Mouse (Mus musculus) MEL (cell line): ENCODE data around the gene Bag6. TPM values are rescaled to one million over a fixed set of nuclear protein-coding genes. Genes with fewer than 3 reads are reported as not detected.

Experiments used
- DNase-seq: peaks from one replicate; pipeline ENCODE4 v3.0.0; 2011; ENCODE audit warnings: low read depth, low spot score
- H3K27ac ChIP-seq: 2 replicates; pipeline ENCODE4 v1.5.1; 2012; ENCODE audit warnings: low read depth, mild to moderate bottlenecking, control low read depth, low read length, moderate library complexity; ENCODE audit not compliant: control insufficient read depth
- H3K27me3 ChIP-seq, 2 experiments: fragments of 150-350 bp in 1 of 2; sonication (generic) in 1 of 2; 2 replicates each; pipeline ENCODE4 v1.6.1; 2012; ENCODE audit warnings: low read length in 2 of 2, mild to moderate bottlenecking in 2 of 2, improper control_type of control experiment in 1 of 2, moderate library complexity in 1 of 2; ENCODE audit not compliant: insufficient read depth in 2 of 2, control insufficient read depth in 1 of 2
- H3K36me3 ChIP-seq, 2 experiments: 2 replicates each; pipeline ENCODE4 v1.6.1; 2012 to 2014; ENCODE audit warnings: low read length in 2 of 2, improper control_type of control experiment in 1 of 2, inconsistent platforms in 1 of 2, mild to moderate bottlenecking in 1 of 2; ENCODE audit not compliant: insufficient read depth in 2 of 2, control insufficient read depth in 1 of 2
- H3K4me1 ChIP-seq, 2 experiments: fragments of 150-350 bp in 1 of 2; sonication (generic) in 1 of 2; 2 replicates each; pipeline ENCODE4 v1.6.1; 2012; ENCODE audit warnings: low read length in 2 of 2, improper control_type of control experiment in 1 of 2, mild to moderate bottlenecking in 1 of 2; ENCODE audit not compliant: insufficient read depth in 2 of 2, control insufficient read depth in 1 of 2
- H3K4me3 ChIP-seq, 2 experiments: fragments of 150-350 bp in 1 of 2; sonication (generic) in 1 of 2; 2 replicates each; pipeline ENCODE4 v1.5.1; 2012; ENCODE audit warnings: low read depth in 2 of 2, low read length in 2 of 2, mild to moderate bottlenecking in 2 of 2, moderate library complexity in 2 of 2, control low read depth in 1 of 2, improper control_type of control experiment in 1 of 2; ENCODE audit not compliant: control insufficient read depth in 1 of 2, insufficient read depth in 1 of 2
- H3K79me2 ChIP-seq: 2 replicates; pipeline ENCODE4 v1.6.1; 2012; ENCODE audit warnings: mild to moderate bottlenecking, low read length, moderate library complexity; ENCODE audit not compliant: control insufficient read depth, poor library complexity, insufficient read depth
- H3K9ac ChIP-seq: 2 replicates; pipeline ENCODE4 v1.6.1; 2012; ENCODE audit warnings: low read depth, mild to moderate bottlenecking, control low read depth, low read length, moderate library complexity; ENCODE audit not compliant: control insufficient read depth, poor library complexity, severe bottlenecking
- H3K9me3 ChIP-seq: fragments of 150-350 bp; sonication (generic); replicated peaks from 2 replicates; pipeline ENCODE4 v1.6.1; 2012; ENCODE audit warnings: mild to moderate bottlenecking, low read length, improper control_type of control experiment, moderate library complexity; ENCODE audit not compliant: insufficient read depth
- BHLHE40 ChIP-seq: IDR thresholded peaks from 2 replicates; pipeline ENCODE4 v1.6.1; 2012; ENCODE audit warnings: low read depth, mild to moderate bottlenecking, inconsistent platforms, low read length, improper control_type of control experiment, borderline replicate concordance
- CHD1 ChIP-seq: IDR thresholded peaks from 2 replicates; pipeline ENCODE4 v1.6.1; 2012; ENCODE audit warnings: low read depth, mild to moderate bottlenecking, inconsistent platforms, low read length, improper control_type of control experiment
- CHD2 ChIP-seq: IDR thresholded peaks from 2 replicates; pipeline ENCODE4 v1.6.1; 2011; ENCODE audit warnings: low read length, improper control_type of control experiment
- CTCF ChIP-seq, 3 experiments: IDR thresholded peaks in 2 of 3; conservative IDR thresholded peaks in 1 of 3; 2 replicates each; pipeline ENCODE4 v1.5.1; 2011 to 2012; ENCODE audit warnings: low read length in 3 of 3, low read depth in 2 of 3, mild to moderate bottlenecking in 2 of 3, improper control_type of control experiment in 1 of 3, inconsistent platforms in 1 of 3, mixed read lengths in 1 of 3, moderate library complexity in 1 of 3; ENCODE audit not compliant: control insufficient read depth in 1 of 3, insufficient read depth in 1 of 3, poor library complexity in 1 of 3, severe bottlenecking in 1 of 3
- E2F4 ChIP-seq: IDR thresholded peaks from 2 replicates; pipeline ENCODE4 v1.6.1; 2011; ENCODE audit warnings: low read depth, low read length, improper control_type of control experiment, borderline replicate concordance
- ELF1 ChIP-seq: IDR thresholded peaks from 2 replicates; pipeline ENCODE4 v1.6.1; 2014; ENCODE audit warnings: low read depth, mild to moderate bottlenecking, inconsistent platforms, low read length, improper control_type of control experiment, moderate library complexity
- EP300 ChIP-seq, 2 experiments: IDR thresholded peaks; 2 replicates each; pipeline ENCODE4 v1.6.1; 2011; ENCODE audit warnings: improper control_type of control experiment in 2 of 2, low read length in 2 of 2, low read depth in 1 of 2, mild to moderate bottlenecking in 1 of 2
- ETS1 ChIP-seq: IDR thresholded peaks from 2 replicates; pipeline ENCODE4 v1.6.1; 2012; ENCODE audit warnings: low read depth, mild to moderate bottlenecking, inconsistent platforms, low read length, improper control_type of control experiment, moderate library complexity
- GABPA ChIP-seq: IDR thresholded peaks from 2 replicates; pipeline ENCODE4 v1.6.1; 2012; ENCODE audit warnings: low read depth, mild to moderate bottlenecking, inconsistent platforms, low read length, improper control_type of control experiment, moderate library complexity
- GATA1 ChIP-seq: IDR thresholded peaks from 2 replicates; pipeline ENCODE4 v1.6.1; 2011; ENCODE audit warnings: low read depth, low read length, improper control_type of control experiment
- HCFC1 ChIP-seq: IDR thresholded peaks from 2 replicates; pipeline ENCODE4 v1.6.1; 2012; ENCODE audit warnings: low read depth, mild to moderate bottlenecking, inconsistent platforms, low read length, improper control_type of control experiment, moderate library complexity
- JUND ChIP-seq: IDR thresholded peaks from 2 replicates; pipeline ENCODE4 v1.6.1; 2011; ENCODE audit warnings: low read depth, mild to moderate bottlenecking, improper control_type of control experiment, low read length
- KAT2A ChIP-seq: conservative IDR thresholded peaks from 2 replicates; pipeline ENCODE4 v1.6.1; 2012; ENCODE audit warnings: low read depth, low read length, improper control_type of control experiment, inconsistent platforms
- MAFK ChIP-seq: IDR thresholded peaks from 2 replicates; pipeline ENCODE4 v1.6.1; 2011; ENCODE audit warnings: low read depth, mild to moderate bottlenecking, low read length, improper control_type of control experiment, borderline replicate concordance
- MAX ChIP-seq: IDR thresholded peaks from 2 replicates; pipeline ENCODE4 v1.6.1; 2011; ENCODE audit warnings: low read length, improper control_type of control experiment
- MAZ ChIP-seq: IDR thresholded peaks from 2 replicates; pipeline ENCODE4 v1.6.1; 2012; ENCODE audit warnings: low read depth, mild to moderate bottlenecking, inconsistent platforms, low read length, improper control_type of control experiment
- MEF2A ChIP-seq: IDR thresholded peaks from 2 replicates; pipeline ENCODE4 v1.6.1; 2014; ENCODE audit warnings: low read depth, mild to moderate bottlenecking, inconsistent platforms, low read length, improper control_type of control experiment; ENCODE audit not compliant: poor library complexity, insufficient replicate concordance, severe bottlenecking; ENCODE audit errors: extremely low read depth
- MXI1 ChIP-seq: IDR thresholded peaks from 2 replicates; pipeline ENCODE4 v1.6.1; 2011; ENCODE audit warnings: mild to moderate bottlenecking, low read depth, low read length, improper control_type of control experiment
- MYB ChIP-seq: IDR thresholded peaks from 2 replicates; pipeline ENCODE4 v1.6.1; 2011; ENCODE audit warnings: mild to moderate bottlenecking, low read depth, low read length, improper control_type of control experiment
- MYC ChIP-seq: IDR thresholded peaks from 2 replicates; pipeline ENCODE4 v1.6.1; 2011; ENCODE audit warnings: low read depth, mild to moderate bottlenecking, low read length, improper control_type of control experiment, moderate library complexity
- NELFE ChIP-seq: IDR thresholded peaks from 2 replicates; pipeline ENCODE4 v1.6.1; 2011; ENCODE audit warnings: low read depth, low read length, improper control_type of control experiment
- NRF1 ChIP-seq: IDR thresholded peaks from 2 replicates; pipeline ENCODE4 v1.6.1; 2014; ENCODE audit warnings: low read depth, mild to moderate bottlenecking, inconsistent platforms, low read length, improper control_type of control experiment, moderate library complexity; ENCODE audit not compliant: poor library complexity, insufficient read depth, severe bottlenecking
- POLR2AphosphoS2 ChIP-seq: IDR thresholded peaks from 2 replicates; pipeline ENCODE4 v1.6.1; 2011; ENCODE audit warnings: low read length, improper control_type of control experiment
- POLR2AphosphoS5 ChIP-seq: IDR thresholded peaks from 2 replicates; pipeline ENCODE4 v1.6.1; 2012; ENCODE audit warnings: low read depth, borderline replicate concordance, mild to moderate bottlenecking, inconsistent platforms, low read length, moderate library complexity, mixed read lengths
- RAD21 ChIP-seq: IDR thresholded peaks from 2 replicates; pipeline ENCODE4 v1.6.1; 2011; ENCODE audit warnings: mild to moderate bottlenecking, low read depth, low read length, improper control_type of control experiment
- RCOR1 ChIP-seq: IDR thresholded peaks from 2 replicates; pipeline ENCODE4 v1.6.1; 2012; ENCODE audit warnings: low read depth, mild to moderate bottlenecking, inconsistent platforms, low read length, improper control_type of control experiment
- SIN3A ChIP-seq: IDR thresholded peaks from 2 replicates; pipeline ENCODE4 v1.6.1; 2012; ENCODE audit warnings: low read length, improper control_type of control experiment, inconsistent platforms
- TAL1 ChIP-seq: IDR thresholded peaks from 2 replicates; pipeline ENCODE4 v1.6.1; 2012; ENCODE audit warnings: mild to moderate bottlenecking, inconsistent platforms, low read length, moderate library complexity, mixed read lengths
- TBP ChIP-seq: IDR thresholded peaks from 2 replicates; pipeline ENCODE4 v1.8.0; 2011; ENCODE audit warnings: low read depth, low read length, improper control_type of control experiment
- TCF12 ChIP-seq: IDR thresholded peaks from 2 replicates; pipeline ENCODE4 v1.6.1; 2014; ENCODE audit warnings: low read depth, mild to moderate bottlenecking, inconsistent platforms, low read length, improper control_type of control experiment, moderate library complexity
- UBTF ChIP-seq: IDR thresholded peaks from 2 replicates; pipeline ENCODE4 v1.6.1; 2012; ENCODE audit warnings: low read depth, mild to moderate bottlenecking, inconsistent platforms, low read length, improper control_type of control experiment, moderate library complexity, borderline replicate concordance; ENCODE audit not compliant: insufficient read depth
- USF1 ChIP-seq: IDR thresholded peaks from 2 replicates; pipeline ENCODE4 v1.6.1; 2014; ENCODE audit warnings: low read depth, mild to moderate bottlenecking, inconsistent platforms, low read length, improper control_type of control experiment, moderate library complexity
- USF2 ChIP-seq, 2 experiments: IDR thresholded peaks; 2 replicates each; pipeline ENCODE4 v1.6.1; 2011 to 2012; ENCODE audit warnings: improper control_type of control experiment in 2 of 2, low read length in 2 of 2, borderline replicate concordance in 1 of 2, inconsistent platforms in 1 of 2, low read depth in 1 of 2, mild to moderate bottlenecking in 1 of 2; ENCODE audit not compliant: insufficient read depth in 1 of 2
- ZC3H11A ChIP-seq: IDR thresholded peaks from 2 replicates; pipeline ENCODE4 v1.6.1; 2012; ENCODE audit warnings: low read depth, mild to moderate bottlenecking, inconsistent platforms, low read length, improper control_type of control experiment
- ZKSCAN1 ChIP-seq: IDR thresholded peaks from 2 replicates; pipeline ENCODE4 v1.6.1; 2012; ENCODE audit warnings: low read depth, mild to moderate bottlenecking, inconsistent platforms, low read length, improper control_type of control experiment, moderate library complexity
- ZMIZ1 ChIP-seq: IDR thresholded peaks from 2 replicates; pipeline ENCODE4 v1.6.1; 2012; ENCODE audit warnings: low read depth, mild to moderate bottlenecking, inconsistent platforms, low read length, improper control_type of control experiment, moderate library complexity
- ZNF384 ChIP-seq: IDR thresholded peaks from 2 replicates; pipeline ENCODE4 v1.6.1; 2012; ENCODE audit warnings: low read depth, mild to moderate bottlenecking, inconsistent platforms, low read length, improper control_type of control experiment
- polyA plus RNA-seq, 2 experiments: library from polyadenylated mRNA; stranded (reverse) in 1 of 2; unstranded in 1 of 2; fragments of >175 nt in 1 of 2; fragments of >200 nt in 1 of 2; gene quantifications; 2 replicates each; pipeline versions ENCODE4 v1.2.1 to v1.2.4; 2012; ENCODE audit warnings: low replicate concordance in 2 of 2, low read depth in 1 of 2; ENCODE audit not compliant: insufficient read length in 2 of 2, insufficient read depth in 1 of 2, missing spikeins in 1 of 2
- total RNA-seq: library from RNA; depleted of rRNA; stranded (reverse); fragments of 300-350 nt; gene quantifications from 2 replicates; pipeline ENCODE4 v1.2.3, GENCODE M21; 2012

Bag6 gene
- total and polyA plus RNA-seq, 3 experiments: 102 to 283 TPM; not detected in 1

DNA sequence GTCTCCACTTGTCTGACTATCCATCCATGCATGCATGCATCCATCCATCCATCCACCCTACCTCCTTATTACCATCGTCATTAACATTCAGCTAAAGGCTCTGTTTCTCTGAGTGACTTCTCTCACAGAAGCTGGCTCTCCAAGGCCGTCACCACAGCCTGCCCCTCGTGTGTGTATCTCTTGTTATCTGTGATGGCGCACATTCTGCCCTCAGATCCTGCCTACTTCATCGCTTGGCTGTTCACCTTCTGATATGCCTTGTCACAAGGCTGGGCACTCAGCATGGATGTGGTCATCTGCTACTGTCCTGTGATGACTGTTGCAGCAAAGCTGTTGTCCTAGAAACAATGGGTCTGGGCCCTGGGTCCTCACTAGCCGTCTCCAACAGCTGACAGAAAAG lies 30.2 kb upstream of the Bag6 start:
- peaks cover 22 to 36% of the 10 kb centered on the region in 2 experiments for H3K4me1 ChIP-seq
- H3K27me3 ChIP-seq: no peaks in the 10 kb centered on the region
- H3K36me3 ChIP-seq: peaks cover 0 to 31% of the 10 kb centered on the region in 2 experiments; a peak in 2 of 4 replicates
- peak overlapping the region; percentile 64 for H3K9ac ChIP-seq
- H3K4me3 ChIP-seq: peak overlapping the region in 1 of 2 experiments; percentile 5; a peak in 1 of 4 replicates
- H3K9me3 ChIP-seq: no peaks in the 10 kb centered on the region
- DNase-seq: peak; percentile 83
- no peaks in the 10 kb centered on the region for H3K79me2 ChIP-seq
- H3K27ac ChIP-seq: peak overlapping the region; percentile 96
- TF ChIP-seq POLR2AphosphoS2: no peak
- TF ChIP-seq UBTF: no peak
- TF ChIP-seq MXI1: peak; percentile 60
- TF ChIP-seq ZMIZ1: no peak
- TF ChIP-seq USF1: peak; percentile 18; the same call in 1 of the 2 replicates
- peak; percentile 48; the same call in 1 of the 2 replicates for TF ChIP-seq MYC
- TF ChIP-seq TCF12: peak; percentile 91
- TF ChIP-seq POLR2AphosphoS5: no peak
- no peak for TF ChIP-seq ZC3H11A
- no peak for TF ChIP-seq CTCF (IDR thresholded peaks at IDR 0.05 in 2 of 3, conservative IDR thresholded peaks at IDR 0.05 in 1 of 3; ENCODE audit: control insufficient read depth in 1 of 3, insufficient read depth in 1 of 3, low read depth in 2 of 3, low read length in 3 of 3, poor library complexity in 1 of 3, severe bottlenecking in 1 of 3)
- no peak for TF ChIP-seq RAD21
- TF ChIP-seq RCOR1: peak; percentile 21; the same call in 1 of the 2 replicates
- TF ChIP-seq ZNF384: no peak
- no peak for TF ChIP-seq GABPA
- no peak for TF ChIP-seq E2F4
- no peak for TF ChIP-seq MYB
- TF ChIP-seq EP300 (IDR thresholded peaks at IDR 0.05; ENCODE audit: low read depth in 1 of 2, low read length in 2 of 2): peak; percentile 83 to 94
- TF ChIP-seq HCFC1: 0 out of 2 replicates have a peak, but pooled peaks have one; percentile 33
- TF ChIP-seq TBP: no peak; the same call in 1 of the 2 replicates
- TF ChIP-seq KAT2A: no peak
- peak; percentile 69 for TF ChIP-seq SIN3A
- TF ChIP-seq NRF1: no peak
- peak; percentile 79 for TF ChIP-seq ETS1
- TF ChIP-seq USF2 (IDR thresholded peaks at IDR 0.05; ENCODE audit: borderline replicate concordance in 1 of 2, insufficient read depth in 1 of 2, low read depth in 1 of 2, low read length in 2 of 2): no peak
- TF ChIP-seq ZKSCAN1: no peak
- peak; percentile 24; the same call in 1 of the 2 replicates for TF ChIP-seq MAZ
- TF ChIP-seq MEF2A: no peak
- no peak for TF ChIP-seq CHD2
- TF ChIP-seq ELF1: no peak
- peak; percentile 91 for TF ChIP-seq GATA1
- peak; percentile 98 for TF ChIP-seq TAL1
- peak; percentile 55 for TF ChIP-seq MAX
- no peak for TF ChIP-seq MAFK
- peak; percentile 28; the same call in 1 of the 2 replicates for TF ChIP-seq NELFE
- peak; percentile 25; the same call in 1 of the 2 replicates for TF ChIP-seq BHLHE40
- TF ChIP-seq CHD1: 0 out of 2 replicates have a peak, but pooled peaks have one; percentile 41
- TF ChIP-seq JUND: no peak
